Mouse (Mus musculus): ENCODE results near the gene Il2ra.

DNA sequence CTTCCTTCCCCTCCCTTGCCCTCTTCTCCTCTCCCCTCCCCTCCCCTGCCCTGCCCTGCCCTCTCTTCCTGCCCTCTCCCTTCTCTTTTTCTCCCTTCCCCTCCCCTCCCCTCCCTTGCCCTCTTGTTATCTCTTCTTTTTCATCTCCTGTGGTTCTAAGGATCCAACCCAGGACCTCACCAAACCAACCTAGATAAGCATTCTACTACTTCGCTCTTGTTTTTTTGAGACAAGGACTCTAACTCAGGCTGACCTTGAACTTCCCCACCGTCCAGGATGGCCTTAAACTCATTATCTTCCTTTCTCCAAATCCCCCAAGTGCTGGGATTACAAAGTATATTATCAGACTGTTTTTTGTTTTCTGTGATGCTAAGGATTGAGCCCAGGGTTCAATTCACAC, 10.2 kb downstream of the Il2ra start:
- TF ChIP-seq CTCF (IDR thresholded peaks at IDR 0.05; ENCODE audit: extremely low read depth, insufficient read depth, low read length) = no peak
- no peak for TF ChIP-seq POLR2A (IDR thresholded peaks at IDR 0.05; ENCODE audit: extremely low read depth, insufficient read depth, low read length)
